ENCODE assay signal across 8 mouse cellular contexts in genomic region chr2:35461971-35462787, GRCm38 (mm10). TPM values are rescaled to one million over a fixed set of nuclear protein-coding genes. Genes with fewer than 3 reads are reported as not detected.
DNase-seq lines count a peak whose midpoint lies in the region; ATAC-seq and TF ChIP-seq lines count a peak whose summit lies in the region.

No protein-coding gene starts in this region.

- no peak for TF ChIP-seq POLR2A in cerebellum, adult 2 months (IDR thresholded peaks at IDR 0.05; ENCODE audit: borderline replicate concordance, insufficient read depth, low read length)

- no peak for TF ChIP-seq CTCF in cerebellum, adult 2 months (IDR thresholded peaks at IDR 0.05; ENCODE audit: borderline replicate concordance, insufficient read depth, low read depth, low read length)
- no peak for TF ChIP-seq CTCF in G1E (IDR thresholded peaks at IDR 0.05; ENCODE audit: low read depth, low read length)

- WGBS in cerebellum, adult 2 months, result 1% methylated on average over 52 of the region's 52 CpGs
- WGBS in intestine, embryonic 14.5 days, result under 1% methylated on average over 52 of the region's 52 CpGs

- no peak overlapping the region for H3K27ac ChIP-seq in cerebellum, adult 2 months (ENCODE audit: insufficient read depth, low read length)
- peak overlapping the region; percentile 64 for H3K27ac ChIP-seq in intestine, embryonic 14.5 days (ENCODE audit: low read depth)

- 0 out of 2 replicates have a peak, but pooled peaks cover 2% of the 10 kb centered on the region for H3K9me3 ChIP-seq in G1E (replicated peaks)
- no peaks in the 10 kb centered on the region for H3K9me3 ChIP-seq in intestine, embryonic 14.5 days (ENCODE audit: control insufficient read depth, low read length)

- ATAC-seq in G1E (ENCODE audit: extremely low read depth, insufficient number of reproducible peaks, low FRiP score, poor library complexity, severe bottlenecking), result no peak
- peak; percentile 59 for ATAC-seq in erythroid progenitor cell, adult 5-6 weeks (replicated peaks; ENCODE audit: low FRiP score, poor library complexity, severe bottlenecking)
- ATAC-seq in intestine, embryonic 14.5 days (replicated peaks; ENCODE audit: low FRiP score, low TSS enrichment, low read depth), result peak; percentile 58
- ATAC-seq in megakaryocyte progenitor cell, adult 5-6 weeks (replicated peaks; ENCODE audit: poor library complexity), result peak; percentile 7
- ATAC-seq in frontal cortex, adult (ENCODE audit: low TSS enrichment), result no peak

- peak overlapping the region; percentile 56 for H3K4me3 ChIP-seq in cerebellum, adult 2 months (replicated peaks; ENCODE audit: insufficient read depth, low read depth, low read length)
- H3K4me3 ChIP-seq in G1E (ENCODE audit: low read depth, low read length), result peak overlapping the region; percentile 76
- H3K4me3 ChIP-seq in intestine, embryonic 14.5 days (ENCODE audit: low read depth, low read length), result peak overlapping the region; percentile 56

- no peak for DNase-seq in cerebellum, adult 2 months
- DNase-seq in cerebellum, postnatal 36 days, result no peak
- no peak for DNase-seq in G1E (ENCODE audit: low spot score)
- DNase-seq in intestine, embryonic 14.5 days (ENCODE audit: low spot score), result peak; percentile 70
- DNase-seq in layer of hippocampus, adult 18-20 months (ENCODE audit: low spot score in 2 of 2), result no peak

- no peaks in the 10 kb centered on the region; the same call in 1 of the 2 replicates for H3K27me3 ChIP-seq in cerebellum, adult 2 months (ENCODE audit: control insufficient read depth, insufficient read depth, low read length)
- H3K27me3 ChIP-seq in G1E (ENCODE audit: insufficient read depth, low read length), result peaks cover 4% of the 10 kb centered on the region; the same call in 1 of the 2 replicates
- H3K27me3 ChIP-seq in intestine, embryonic 14.5 days (replicated peaks; ENCODE audit: control insufficient read depth, insufficient read depth, low read length), result no peaks in the 10 kb centered on the region

- H3K36me3 ChIP-seq in G1E (replicated peaks), result peaks cover 17% of the 10 kb centered on the region
- H3K36me3 ChIP-seq in intestine, embryonic 14.5 days (ENCODE audit: control insufficient read depth, insufficient read depth, low read length), result no peaks in the 10 kb centered on the region

- H3K4me1 ChIP-seq in cerebellum, adult 2 months (ENCODE audit: control insufficient read depth, insufficient read depth, low read length), result peaks cover 2% of the 10 kb centered on the region
- H3K4me1 ChIP-seq in G1E (ENCODE audit: insufficient read depth, low read depth, low read length), result peaks cover 47% of the 10 kb centered on the region
- H3K4me1 ChIP-seq in intestine, embryonic 14.5 days (replicated peaks; ENCODE audit: control insufficient read depth, insufficient read depth, low read length), result peaks cover 22% of the 10 kb centered on the region

- peak overlapping the region; percentile 86 for H3K4me2 ChIP-seq in intestine, embryonic 14.5 days (ENCODE audit: low read length)

- H3K9ac ChIP-seq in intestine, embryonic 14.5 days (ENCODE audit: low read length), result peak overlapping the region; percentile 66

RNA-seq across cellular contexts. Expression of gene Ggta1, which starts 0.9 kb away (rescaled TPM):
- polyA plus RNA-seq in cerebellum, adult 2 months (2012; rRNA removed), result 1.2 and 1.5 TPM in 2 replicates
- total RNA-seq in G1E (2014; fragmentation: Nextera tagmentation) (52.1 and 58.2 TPM in 2 replicates), G1E (2017) (22.2 and 27.2 TPM in 2 replicates)
- polyA plus RNA-seq in G1E (2012), result 10.7 and 13.2 TPM in 2 replicates
- total RNA-seq in erythroid progenitor cell, adult 5-6 weeks (2015; ENCODE audit: low replicate concordance), result 12.2 and 14.4 TPM in 2 replicates
- 6.2 and 6.8 TPM in 2 replicates for total RNA-seq in erythroid progenitor cell, adult 5-6 weeks (2017; ENCODE audit: low replicate concordance)
- 20.1 and 20.8 TPM in 2 replicates for polyA plus RNA-seq in intestine, embryonic 14.5 days (2014; fragmentation: Nextera tagmentation; extraction: Ambion mirVana)
- total RNA-seq in megakaryocyte progenitor cell, adult 5-6 weeks (2015), result 50.8 and 54.4 TPM in 2 replicates
- 72.0 and 77.3 TPM in 2 replicates for total RNA-seq in megakaryocyte progenitor cell, adult 5-6 weeks (2017)
- total RNA-seq in layer of hippocampus, adult 18-20 months (2021), result 1 to 10 TPM; 2.6 to 4.3 TPM

Comparison
In these comparisons a context has a peak if more than half of its experiments do, and no peak if none do; other contexts are left out.
1. ATAC-seq: peak in erythroid progenitor cell, adult 5-6 weeks (single experiment), intestine, embryonic 14.5 days (single experiment) and megakaryocyte progenitor cell, adult 5-6 weeks (single experiment); none in G1E (single experiment) and frontal cortex, adult (single experiment).
2. Peak in every context shown above with its lines, with median percentiles within 50 percentile points of each other: H3K4me3 ChIP-seq.